Mouse (Mus musculus) neural tube, embryonic 11.5 days (tissue): ENCODE results near the gene Gm20388. TPM values are rescaled to one million over a fixed set of nuclear protein-coding genes. Genes with fewer than 3 reads are reported as not detected.

ENCODE experiments used
- ATAC-seq: fragments of 200-750 bp; cut with Nextera tagmentation; 2 replicates; pipeline ENCODE4 v1.8.0; 2017; ENCODE audit warnings: moderate number of reproducible peaks, mild to moderate bottlenecking, moderate TSS enrichment, moderate library complexity; ENCODE audit not compliant: insufficient read depth, low FRiP score, low TSS enrichment
- DNase-seq: peaks from one replicate; pipeline ENCODE4 v3.0.0-alpha.2; 2015; ENCODE audit warnings: low spot score
- H3K27ac ChIP-seq: fragments of 300-500 bp; sonication (generic); 2 replicates; pipeline ENCODE4 v1.5.1; 2014; ENCODE audit warnings: low read depth, mild to moderate bottlenecking, low read length
- H3K27me3 ChIP-seq: fragments of 300-500 bp; sonication (generic); 2 replicates; pipeline ENCODE4 v1.6.1; 2014; ENCODE audit warnings: mild to moderate bottlenecking, low read length, mixed read lengths; ENCODE audit not compliant: control insufficient read depth, insufficient read depth
- H3K36me3 ChIP-seq: fragments of 300-500 bp; sonication (generic); 2 replicates; pipeline ENCODE4 v1.6.1; 2014; ENCODE audit warnings: mild to moderate bottlenecking, low read length, moderate library complexity, mixed read lengths; ENCODE audit not compliant: control insufficient read depth, insufficient read depth
- H3K4me1 ChIP-seq: fragments of 300-500 bp; sonication (generic); 2 replicates; pipeline ENCODE4 v1.6.1; 2014; ENCODE audit warnings: low read length, mixed read lengths; ENCODE audit not compliant: control insufficient read depth, insufficient read depth
- H3K4me2 ChIP-seq: fragments of 300-500 bp; sonication (generic); 2 replicates; pipeline ENCODE4 v1.6.1; 2014; ENCODE audit warnings: low read depth, mild to moderate bottlenecking, moderate library complexity
- H3K4me3 ChIP-seq: fragments of 300-500 bp; sonication (generic); 2 replicates; pipeline ENCODE4 v1.5.1; 2014; ENCODE audit warnings: low read depth, low read length
- H3K9ac ChIP-seq: fragments of 300-500 bp; sonication (generic); 2 replicates; pipeline ENCODE4 v1.6.1; 2014; ENCODE audit warnings: mild to moderate bottlenecking, low read length
- H3K9me3 ChIP-seq: fragments of 300-500 bp; sonication (generic); 2 replicates; pipeline ENCODE4 v1.6.1; 2016; ENCODE audit warnings: low read length; ENCODE audit not compliant: control insufficient read depth
- WGBS: fragments of 180-500 bp; shearing (Covaris S2); extraction: QIAGEN DNeasy Blood & Tissue Kit; methylation state at CpG from one replicate; pipeline ENCODE4 v1.1.7; 2014; 5-methylcytosine and 5-hydroxymethylcytosine counted together
- polyA plus RNA-seq: library from polyadenylated mRNA; unstranded; fragments of >200 nt; fragmentation: Nextera tagmentation; extraction: Ambion mirVana; gene quantifications from 2 replicates; pipeline ENCODE4 v1.2.1, GENCODE M21; 2014

Gene Gm20388
- polyA plus RNA-seq, 1 experiment from 2014 or later, result not detected

DNA sequence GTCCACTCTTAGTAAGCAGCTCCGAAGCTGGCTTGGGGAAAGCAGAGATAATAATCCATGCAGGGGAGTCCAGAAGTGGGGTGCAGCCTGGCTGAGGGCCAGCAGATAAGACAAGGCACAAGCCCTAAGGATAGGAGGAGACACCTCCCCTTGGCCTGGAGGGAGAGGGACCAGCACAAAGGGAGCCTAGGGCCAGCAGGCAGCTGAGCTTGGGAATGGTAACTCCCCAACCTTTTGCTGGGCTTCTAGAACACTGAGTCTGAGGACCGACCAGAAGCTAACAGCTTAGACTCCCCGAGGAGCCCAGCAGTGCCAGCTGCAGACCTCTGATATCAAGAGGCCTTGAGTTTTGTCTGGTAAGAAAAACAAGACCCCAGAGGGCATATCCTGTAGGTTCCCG, 433.5 kb downstream of the Gm20388 start:
- H3K27ac ChIP-seq, result peak overlapping the region; percentile 69; the same call in 1 of the 2 replicates
- no peaks in the 10 kb centered on the region for H3K9me3 ChIP-seq
- no peaks in the 10 kb centered on the region for H3K36me3 ChIP-seq
- ATAC-seq (no peak), DNase-seq (no peak)
- no peak overlapping the region for H3K4me2 ChIP-seq
- no peak overlapping the region for H3K4me3 ChIP-seq
- no peak overlapping the region for H3K9ac ChIP-seq
- peaks cover 40% of the 10 kb centered on the region for H3K4me1 ChIP-seq
- no peaks in the 10 kb centered on the region for H3K27me3 ChIP-seq
- 27% methylated on average over 4 of the region's 4 CpGs for WGBS

DNA sequence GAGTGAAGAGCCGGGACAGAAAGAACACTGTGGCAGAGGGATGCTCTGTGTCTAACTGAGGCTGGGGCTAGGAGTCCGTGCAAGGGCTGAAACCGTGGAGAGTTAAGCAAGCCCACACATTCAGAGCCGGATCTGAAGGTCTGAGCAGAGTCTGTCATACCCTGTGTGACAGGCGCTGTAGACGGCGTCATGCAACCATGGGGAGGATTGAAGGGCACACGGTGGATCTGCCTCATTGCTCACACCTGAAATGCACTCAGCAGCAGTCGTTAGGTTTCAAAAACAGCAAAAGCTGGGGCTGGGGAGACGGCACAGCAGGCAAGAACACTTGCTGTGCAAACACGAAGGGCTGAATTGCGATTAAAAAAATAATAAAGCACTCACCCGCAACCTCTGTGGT, 433.9 kb downstream of the Gm20388 start:
- Histone ChIP-seq H3K27ac (peak overlapping the region; percentile 69), H3K27me3 (no peaks in the 10 kb centered on the region), H3K4me2 (no peak overlapping the region), H3K4me1 (peaks cover 44% of the 10 kb centered on the region), H3K9me3 (no peaks in the 10 kb centered on the region), H3K4me3 (no peak overlapping the region), H3K9ac (no peak overlapping the region), H3K36me3 (no peaks in the 10 kb centered on the region)
- DNase-seq (no peak), ATAC-seq (no peak)
- 37% methylated on average over 13 of the region's 13 CpGs for WGBS

DNA sequence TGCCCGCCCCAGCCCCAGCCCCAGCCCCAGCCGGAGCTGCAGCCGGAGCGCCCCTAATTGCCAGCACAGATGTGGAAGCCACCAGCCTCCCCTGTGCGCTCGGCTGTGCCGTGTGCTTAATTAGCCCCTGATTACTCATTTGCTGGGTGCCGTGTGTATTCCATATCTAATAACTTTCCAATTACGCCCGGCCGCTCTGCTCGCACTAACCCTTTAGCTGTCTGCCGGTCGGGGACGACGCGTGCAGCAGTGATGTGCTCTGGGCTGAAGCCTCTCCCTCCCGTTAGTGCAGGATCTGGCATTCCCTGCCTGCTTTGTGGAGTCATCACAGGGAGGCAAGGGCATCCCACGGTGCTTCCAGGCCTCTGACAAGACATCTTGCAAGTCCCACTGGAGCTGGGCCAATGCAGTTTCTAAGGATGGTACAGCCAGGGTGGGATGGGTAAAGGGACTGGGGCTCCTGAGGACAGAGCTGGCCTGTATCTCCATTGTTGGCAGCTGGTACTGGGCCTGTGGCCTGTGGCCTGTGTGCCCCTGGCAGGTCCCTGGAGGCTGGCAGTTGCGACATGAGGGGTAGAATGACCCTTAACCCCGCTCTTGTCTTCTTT, 437.2 kb downstream of the Gm20388 start:
- WGBS, result 66% methylated on average over 21 of the region's 21 CpGs
- H3K4me3 ChIP-seq, result no peak overlapping the region
- H3K27ac ChIP-seq, result peak overlapping the region; percentile 70
- peaks cover 58% of the 10 kb centered on the region for H3K4me1 ChIP-seq
- no peak overlapping the region for H3K4me2 ChIP-seq
- no peaks in the 10 kb centered on the region for H3K27me3 ChIP-seq
- peak overlapping the region; percentile 18 for H3K9ac ChIP-seq
- ATAC-seq, result peak; percentile 11; the same call in 1 of the 2 replicates
- no peaks in the 10 kb centered on the region for H3K36me3 ChIP-seq
- DNase-seq, result no peak
- H3K9me3 ChIP-seq, result no peaks in the 10 kb centered on the region

DNA sequence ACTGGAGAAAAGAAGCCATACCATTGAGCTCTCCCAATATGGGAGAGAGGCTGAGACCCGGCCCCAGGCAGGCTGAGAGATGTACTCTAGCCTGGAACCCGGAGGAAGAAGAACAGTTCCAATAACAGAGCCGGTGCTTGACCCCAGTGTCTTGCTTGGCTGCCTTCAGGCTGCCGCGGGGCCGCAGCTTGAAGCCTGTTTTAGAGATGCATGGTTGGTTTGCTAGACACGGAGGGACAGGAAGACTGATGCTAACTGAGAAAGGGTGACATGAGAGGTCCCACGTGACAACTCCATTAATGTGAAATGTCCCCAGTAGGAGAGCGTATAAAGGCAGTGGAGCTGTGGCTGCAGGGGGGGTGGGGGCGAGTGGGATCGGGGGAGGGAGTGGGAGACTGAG, 438.3 kb downstream of the Gm20388 start:
- 32% methylated on average over 11 of the region's 11 CpGs for WGBS
- ATAC-seq, result no peak
- H3K9me3 ChIP-seq, result no peaks in the 10 kb centered on the region
- no peak overlapping the region for H3K4me3 ChIP-seq
- H3K27ac ChIP-seq, result peak overlapping the region; percentile 35
- H3K27me3 ChIP-seq, result no peaks in the 10 kb centered on the region
- no peaks in the 10 kb centered on the region for H3K36me3 ChIP-seq
- H3K4me1 ChIP-seq, result peaks cover 67% of the 10 kb centered on the region
- H3K4me2 ChIP-seq, result no peak overlapping the region
- H3K9ac ChIP-seq, result 0 out of 2 replicates have a peak overlapping the region, but pooled peaks have one; percentile 14
- DNase-seq, result peak; percentile 60

DNA sequence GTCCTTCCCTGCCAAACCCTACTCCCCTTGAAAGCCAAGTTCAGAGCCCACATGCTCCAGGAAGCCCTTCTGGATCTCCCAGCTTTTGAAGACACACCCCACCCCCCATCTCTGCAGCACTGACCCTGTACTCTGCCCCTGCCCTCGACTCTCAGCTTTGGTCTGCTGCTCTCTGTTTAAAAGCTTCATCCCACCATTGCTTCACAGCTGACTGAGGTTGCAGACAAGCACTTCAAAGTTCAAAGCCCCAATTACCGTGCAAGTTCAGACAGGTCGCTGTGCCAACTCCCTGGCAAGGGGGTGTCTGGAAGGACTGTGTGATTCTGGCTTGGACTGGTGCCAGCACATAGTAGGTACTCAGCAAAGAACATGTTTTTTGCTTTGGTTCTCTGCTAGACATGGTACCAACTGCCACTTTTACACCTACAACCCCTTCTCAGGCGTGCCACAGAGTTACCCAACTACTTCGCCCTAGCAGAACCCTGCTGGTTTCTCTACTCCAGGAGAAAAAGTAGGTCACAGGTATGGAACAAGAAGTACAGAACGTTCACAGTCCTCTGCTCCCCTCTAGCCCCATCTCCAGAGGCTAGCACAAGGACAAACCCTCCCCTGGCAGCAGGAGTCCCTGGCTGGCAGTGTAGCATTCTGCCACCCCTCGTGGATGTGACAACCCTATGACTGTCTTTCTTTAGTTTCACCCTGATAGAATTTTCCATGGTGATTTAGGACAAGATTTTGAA, 440.9 kb downstream of the Gm20388 start:
- Histone ChIP-seq H3K4me1 (peaks cover 75% of the 10 kb centered on the region), H3K4me3 (no peak overlapping the region), H3K4me2 (no peak overlapping the region), H3K27ac (peak overlapping the region; percentile 35; the same call in 1 of the 2 replicates), H3K9me3 (no peaks in the 10 kb centered on the region), H3K27me3 (no peaks in the 10 kb centered on the region), H3K36me3 (no peaks in the 10 kb centered on the region), H3K9ac (no peak overlapping the region)
- DNase-seq (no peak), ATAC-seq (no peak)
- WGBS, result 61% methylated on average over 7 of the region's 7 CpGs

DNA sequence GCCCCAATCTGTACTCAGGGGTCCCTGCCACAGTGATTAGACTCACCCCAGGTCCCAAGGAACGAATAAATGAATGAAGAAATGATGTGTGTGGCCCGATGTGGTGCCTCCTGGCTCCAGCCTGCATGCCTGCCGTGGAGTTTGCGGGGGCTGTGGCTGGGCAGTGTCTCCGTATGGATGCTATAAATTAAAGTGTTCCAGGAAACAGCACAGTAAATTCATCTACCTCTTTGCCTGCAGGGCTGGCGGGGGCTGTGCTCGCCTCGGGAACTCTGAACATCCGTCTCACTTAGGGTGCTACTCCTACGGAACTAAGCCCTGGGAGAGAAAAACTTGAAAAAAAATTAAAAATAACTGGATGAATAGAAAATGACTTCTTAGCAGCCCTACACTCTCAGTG, 441.5 kb downstream of the Gm20388 start:
- no peak for DNase-seq
- no peak for ATAC-seq
- Histone ChIP-seq H3K27ac (peak overlapping the region; percentile 35; the same call in 1 of the 2 replicates), H3K9me3 (no peaks in the 10 kb centered on the region), H3K9ac (no peak overlapping the region), H3K27me3 (no peaks in the 10 kb centered on the region), H3K4me2 (no peak overlapping the region), H3K36me3 (no peaks in the 10 kb centered on the region), H3K4me3 (no peak overlapping the region), H3K4me1 (peaks cover 70% of the 10 kb centered on the region)
- 33% methylated on average over 10 of the region's 10 CpGs for WGBS

DNA sequence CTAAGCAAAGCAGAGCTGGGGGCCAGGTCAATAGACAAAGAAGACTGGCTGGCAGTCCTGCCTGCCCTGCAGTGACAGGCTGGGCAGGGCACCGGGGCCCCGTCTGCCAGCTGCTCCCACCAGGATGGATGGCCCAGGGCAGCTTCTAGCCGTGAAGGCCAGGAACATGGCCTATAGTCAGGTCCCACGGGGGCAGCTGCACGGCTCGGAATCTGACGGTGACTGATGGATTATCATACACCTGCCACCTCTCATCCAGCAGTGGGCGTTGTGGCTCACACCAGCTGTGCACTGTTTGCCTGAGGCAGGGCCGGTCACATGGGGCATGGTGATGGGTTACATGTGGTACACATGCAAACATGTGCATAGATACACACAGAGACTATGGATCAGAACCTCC, 445.4 kb downstream of the Gm20388 start:
- WGBS, result 43% methylated on average over 9 of the region's 9 CpGs
- Histone ChIP-seq H3K9ac (peak overlapping the region; percentile 32; the same call in 1 of the 2 replicates), H3K4me2 (no peak overlapping the region), H3K36me3 (no peaks in the 10 kb centered on the region), H3K9me3 (no peaks in the 10 kb centered on the region), H3K4me1 (peaks cover 66% of the 10 kb centered on the region), H3K27ac (peak overlapping the region; percentile 49; the same call in 1 of the 2 replicates), H3K4me3 (no peak overlapping the region), H3K27me3 (no peaks in the 10 kb centered on the region)
- ATAC-seq, result peak; percentile 39
- DNase-seq, result peak; percentile 73

DNA sequence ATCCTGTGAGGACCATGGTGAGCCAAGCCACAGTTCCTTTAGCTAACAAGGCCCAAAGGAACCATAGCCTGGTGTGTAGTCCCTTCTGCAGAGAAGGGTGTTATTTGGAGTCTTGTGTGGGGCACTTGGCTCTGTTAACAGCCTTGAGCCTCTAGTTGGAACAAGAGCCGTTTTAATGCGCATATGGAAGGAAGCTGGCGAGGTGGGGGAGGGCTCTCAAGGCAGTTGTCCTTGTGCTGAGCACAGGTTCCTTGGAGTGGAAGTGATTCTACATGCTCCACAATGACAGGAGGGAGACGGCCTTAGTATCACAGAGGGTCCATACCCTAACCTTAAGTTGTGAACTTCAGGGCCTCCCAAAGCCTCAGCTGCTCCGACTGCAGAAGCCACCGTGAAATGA, 446.9 kb downstream of the Gm20388 start:
- Histone ChIP-seq H3K4me1 (peaks cover 57% of the 10 kb centered on the region), H3K4me3 (no peak overlapping the region), H3K36me3 (no peaks in the 10 kb centered on the region), H3K4me2 (no peak overlapping the region), H3K9me3 (no peaks in the 10 kb centered on the region), H3K27ac (no peak overlapping the region), H3K27me3 (no peaks in the 10 kb centered on the region), H3K9ac (no peak overlapping the region)
- ATAC-seq, result no peak
- no peak for DNase-seq
- 76% methylated on average over 6 of the region's 6 CpGs for WGBS

DNA sequence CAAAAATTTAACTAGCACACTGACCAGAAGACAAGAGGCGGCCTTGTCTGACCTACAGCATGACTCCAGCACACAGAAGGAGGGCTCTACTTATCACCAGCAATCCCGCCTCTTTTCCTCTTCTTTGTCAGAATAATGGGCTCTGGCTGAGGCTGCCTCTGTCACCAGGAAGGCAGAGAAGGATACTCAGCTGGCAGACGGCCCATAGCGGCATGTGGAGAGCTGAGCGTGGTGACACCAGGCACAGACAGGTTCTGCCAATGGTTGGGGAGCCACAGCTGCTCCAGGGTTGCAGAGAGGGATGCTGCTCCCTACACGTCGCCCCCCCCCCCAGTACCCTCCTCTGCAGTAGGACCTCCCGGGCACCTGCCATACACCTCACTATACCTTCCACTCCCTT, 450.7 kb downstream of the Gm20388 start:
- no peaks in the 10 kb centered on the region for H3K9me3 ChIP-seq
- H3K4me3 ChIP-seq, result no peak overlapping the region
- DNase-seq (no peak), ATAC-seq (no peak)
- peaks cover 48% of the 10 kb centered on the region for H3K4me1 ChIP-seq
- no peaks in the 10 kb centered on the region for H3K36me3 ChIP-seq
- H3K4me2 ChIP-seq, result no peak overlapping the region
- no peaks in the 10 kb centered on the region for H3K27me3 ChIP-seq
- 82% methylated on average over 8 of the region's 8 CpGs for WGBS
- H3K9ac ChIP-seq, result no peak overlapping the region
- 0 out of 2 replicates have a peak overlapping the region, but pooled peaks have one; percentile 34 for H3K27ac ChIP-seq
